Mouse (Mus musculus): ENCODE data around the gene Ccna2. TPM values are rescaled to one million over a fixed set of nuclear protein-coding genes. Genes with fewer than 3 reads are reported as not detected.
A peak's percentile ranks its signal among the peaks of the same experiment; 100 is the strongest.

The Ccna2 gene
- polyA plus RNA-seq, 1 experiment from 2014 or later, result 194 TPM

- WGBS, result 76% methylated on average over 4 of the region's 4 CpGs
- H3K27ac ChIP-seq (ENCODE audit: poor library complexity, severe bottlenecking), result no peak overlapping the region
- H3K9me3 ChIP-seq (replicated peaks), result no peaks in the 10 kb centered on the region
- H3K4me3 ChIP-seq, result no peak overlapping the region
- H3K4me2 ChIP-seq, result no peak overlapping the region
- no peak for ATAC-seq (ENCODE audit: insufficient number of reproducible peaks, low FRiP score)
- no peak overlapping the region for H3K9ac ChIP-seq
- H3K36me3 ChIP-seq, result peaks cover 79% of the 10 kb centered on the region
- no peaks in the 10 kb centered on the region for H3K4me1 ChIP-seq (replicated peaks)
- no peaks in the 10 kb centered on the region for H3K27me3 ChIP-seq (replicated peaks)
Measured at GRCm38 (mm10) chr3:36559606-36560005, 12.3 kb downstream of the Ccna2 start.

GRCm38 (mm10) chr3:36557601-36558000 lies 14.3 kb downstream of the Ccna2 start:
- Histone ChIP-seq H3K4me3 (no peak overlapping the region), H3K4me1 (replicated peaks) (0 out of 2 replicates have a peak, but pooled peaks cover 3% of the 10 kb centered on the region), H3K9me3 (replicated peaks) (no peaks in the 10 kb centered on the region), H3K9ac (no peak overlapping the region), H3K4me2 (no peak overlapping the region), H3K36me3 (peaks cover 70% of the 10 kb centered on the region), H3K27ac (ENCODE audit: poor library complexity, severe bottlenecking) (no peak overlapping the region), H3K27me3 (replicated peaks) (no peaks in the 10 kb centered on the region)
- no peak for ATAC-seq (ENCODE audit: insufficient number of reproducible peaks, low FRiP score)
- 100% methylated on average over 1 of the region's 1 CpGs for WGBS

- 0 out of 2 replicates have a peak, but pooled peaks cover 7% of the 10 kb centered on the region for H3K4me1 ChIP-seq (replicated peaks)
- peak within 1 kb of the TSS; percentile 55 for H3K27ac ChIP-seq (ENCODE audit: poor library complexity, severe bottlenecking)
- whole genome bisulfite sequencing, result under 1% methylated on average over 39 of the region's 39 CpGs
- H3K9me3 ChIP-seq (replicated peaks), result no peaks in the 10 kb centered on the region
- H3K4me2 ChIP-seq, result peak within 1 kb of the TSS; percentile 88
- ATAC-seq (ENCODE audit: insufficient number of reproducible peaks, low FRiP score), result peak; percentile 93
- peaks cover 32% of the 10 kb centered on the region for H3K36me3 ChIP-seq
- no peaks in the 10 kb centered on the region for H3K27me3 ChIP-seq (replicated peaks)
- peak within 1 kb of the TSS; percentile 98 for H3K4me3 ChIP-seq
- H3K9ac ChIP-seq, result peak within 1 kb of the TSS; percentile 88
Measured at GRCm38 (mm10) chr3:36552406-36553047, 19.4 kb downstream of the Ccna2 start, which contains the start of gene Exosc9. Gene Exosc9, plus strand, starts transcription at chr3:36552606.

DNA sequence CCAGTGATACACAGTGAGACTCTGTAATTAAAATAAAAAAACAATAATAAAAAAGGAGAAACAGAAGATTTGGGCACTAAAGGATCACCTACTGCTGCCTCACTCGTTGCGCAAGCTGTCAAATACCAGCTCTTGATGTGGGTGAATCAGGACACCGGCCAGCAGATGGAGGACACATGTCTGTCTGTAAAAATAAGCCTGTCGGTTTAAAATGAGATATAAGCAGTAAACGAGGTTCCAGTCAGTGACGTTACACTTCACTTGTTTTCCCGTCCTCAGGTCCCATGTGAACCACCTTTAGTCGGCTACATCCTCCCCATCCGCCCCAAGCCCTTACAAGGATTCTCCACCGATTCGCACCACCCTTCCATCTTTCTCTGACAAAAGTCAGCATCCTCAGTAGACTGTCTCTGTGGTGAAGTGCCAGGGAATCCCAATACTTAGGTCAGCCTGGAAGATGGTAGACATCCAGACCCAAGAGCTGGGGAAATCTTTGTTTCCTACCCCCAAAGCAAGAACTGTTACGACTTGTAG lies 20.0 kb downstream of the Ccna2 start:
- Histone ChIP-seq H3K4me2 (peak overlapping the region; percentile 88), H3K27me3 (replicated peaks) (no peaks in the 10 kb centered on the region), H3K4me3 (peak overlapping the region; percentile 98), H3K9ac (peak overlapping the region; percentile 88), H3K9me3 (replicated peaks) (no peaks in the 10 kb centered on the region), H3K36me3 (peaks cover 26% of the 10 kb centered on the region), H3K27ac (ENCODE audit: poor library complexity, severe bottlenecking) (no peak overlapping the region), H3K4me1 (replicated peaks) (0 out of 2 replicates have a peak, but pooled peaks cover 7% of the 10 kb centered on the region)
- 25% methylated on average over 12 of the region's 12 CpGs for WGBS
- peak; percentile 63 for ATAC-seq (ENCODE audit: insufficient number of reproducible peaks, low FRiP score)

GRCm38 (mm10) chr3:36551343-36551742 lies 20.6 kb downstream of the Ccna2 start:
- 66% methylated on average over 9 of the region's 9 CpGs for WGBS
- peak overlapping the region; percentile 88 for H3K4me2 ChIP-seq
- no peaks in the 10 kb centered on the region for H3K9me3 ChIP-seq (replicated peaks)
- peaks cover 24% of the 10 kb centered on the region for H3K36me3 ChIP-seq
- H3K27ac ChIP-seq (ENCODE audit: poor library complexity, severe bottlenecking), result no peak overlapping the region
- no peaks in the 10 kb centered on the region for H3K27me3 ChIP-seq (replicated peaks)
- no peak for ATAC-seq (ENCODE audit: insufficient number of reproducible peaks, low FRiP score)
- no peak overlapping the region for H3K9ac ChIP-seq
- peak overlapping the region; percentile 98; the same call in 1 of the 2 replicates for H3K4me3 ChIP-seq
- 0 out of 2 replicates have a peak, but pooled peaks cover 7% of the 10 kb centered on the region for H3K4me1 ChIP-seq (replicated peaks)

GRCm38 (mm10) chr3:36544961-36545360 lies 27.0 kb downstream of the Ccna2 start:
- no peak for ATAC-seq (ENCODE audit: insufficient number of reproducible peaks, low FRiP score)
- 66% methylated on average over 3 of the region's 3 CpGs for WGBS
- H3K4me1 ChIP-seq (replicated peaks), result no peaks in the 10 kb centered on the region

GRCm38 (mm10) chr3:36541399-36541798 lies 30.6 kb downstream of the Ccna2 start:
- H3K4me3 ChIP-seq, result no peak overlapping the region
- H3K9ac ChIP-seq, result no peak overlapping the region
- H3K36me3 ChIP-seq, result no peaks in the 10 kb centered on the region
- WGBS, result 78% methylated on average over 2 of the region's 2 CpGs
- H3K27ac ChIP-seq (ENCODE audit: poor library complexity, severe bottlenecking), result no peak overlapping the region
- no peaks in the 10 kb centered on the region for H3K9me3 ChIP-seq (replicated peaks)
- H3K4me1 ChIP-seq (replicated peaks), result no peaks in the 10 kb centered on the region
- H3K27me3 ChIP-seq (replicated peaks), result no peaks in the 10 kb centered on the region
- no peak overlapping the region for H3K4me2 ChIP-seq
- no peak for ATAC-seq (ENCODE audit: insufficient number of reproducible peaks, low FRiP score)

More at GRCm38 (mm10) chr3:36544961-36545360, 27.0 kb downstream of the Ccna2 start:
- no peak overlapping the region for H3K4me3 ChIP-seq
- H3K36me3 ChIP-seq, result no peaks in the 10 kb centered on the region
- no peak overlapping the region for H3K27ac ChIP-seq (ENCODE audit: poor library complexity, severe bottlenecking)
- no peak overlapping the region for H3K9ac ChIP-seq
- H3K4me2 ChIP-seq, result no peak overlapping the region
- no peaks in the 10 kb centered on the region for H3K9me3 ChIP-seq (replicated peaks)
- no peaks in the 10 kb centered on the region for H3K27me3 ChIP-seq (replicated peaks)

- 55% methylated on average over 2 of the region's 2 CpGs for WGBS
- no peak overlapping the region for H3K9ac ChIP-seq
- H3K27ac ChIP-seq (ENCODE audit: poor library complexity, severe bottlenecking), result no peak overlapping the region
- no peaks in the 10 kb centered on the region for H3K27me3 ChIP-seq (replicated peaks)
- ATAC-seq (ENCODE audit: insufficient number of reproducible peaks, low FRiP score), result no peak
- H3K4me1 ChIP-seq (replicated peaks), result no peaks in the 10 kb centered on the region
- H3K4me3 ChIP-seq, result no peak overlapping the region
- H3K36me3 ChIP-seq, result no peaks in the 10 kb centered on the region
- no peaks in the 10 kb centered on the region for H3K9me3 ChIP-seq (replicated peaks)
- no peak overlapping the region for H3K4me2 ChIP-seq
Measured at GRCm38 (mm10) chr3:36540756-36541155, 31.2 kb downstream of the Ccna2 start.

- Histone ChIP-seq H3K9ac (no peak overlapping the region), H3K36me3 (no peaks in the 10 kb centered on the region), H3K27me3 (replicated peaks) (no peaks in the 10 kb centered on the region), H3K4me1 (replicated peaks) (0 out of 2 replicates have a peak, but pooled peaks cover 2% of the 10 kb centered on the region), H3K4me3 (no peak overlapping the region), H3K4me2 (no peak overlapping the region), H3K9me3 (replicated peaks) (no peaks in the 10 kb centered on the region), H3K27ac (ENCODE audit: poor library complexity, severe bottlenecking) (no peak overlapping the region)
- 70% methylated on average over 4 of the region's 4 CpGs for WGBS
- ATAC-seq (ENCODE audit: insufficient number of reproducible peaks, low FRiP score), result no peak
Measured at GRCm38 (mm10) chr3:36537701-36538470, 34.1 kb downstream of the Ccna2 start.

DNA sequence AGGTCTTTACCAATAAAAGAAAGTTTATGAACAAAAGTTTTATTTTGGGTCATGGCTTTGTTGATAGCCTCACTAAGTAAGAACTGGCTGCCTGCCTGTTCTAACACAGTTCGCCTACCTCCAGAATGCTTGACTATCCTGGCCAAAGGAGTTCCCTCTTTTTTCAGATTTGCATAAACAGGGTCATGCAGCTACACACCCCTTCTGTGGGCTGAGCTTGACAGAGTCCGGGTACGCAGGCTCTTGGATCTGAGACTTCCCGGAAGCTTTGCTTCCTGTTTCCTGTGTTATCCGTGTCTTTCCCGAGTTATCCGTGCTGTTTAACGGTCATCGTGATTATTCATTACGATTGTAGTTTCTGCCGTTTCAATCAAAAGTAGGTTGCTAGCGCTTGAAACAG lies 35.9 kb downstream of the Ccna2 start:
- peaks cover 9% of the 10 kb centered on the region; the same call in 1 of the 2 replicates for H3K4me1 ChIP-seq (replicated peaks)
- H3K27ac ChIP-seq (ENCODE audit: poor library complexity, severe bottlenecking), result no peak overlapping the region
- ATAC-seq (ENCODE audit: insufficient number of reproducible peaks, low FRiP score), result no peak
- no peaks in the 10 kb centered on the region for H3K36me3 ChIP-seq
- H3K9me3 ChIP-seq (replicated peaks), result no peaks in the 10 kb centered on the region
- H3K9ac ChIP-seq, result no peak overlapping the region
- H3K4me2 ChIP-seq, result no peak overlapping the region
- WGBS, result 79% methylated on average over 12 of the region's 12 CpGs
- no peak overlapping the region for H3K4me3 ChIP-seq
- H3K27me3 ChIP-seq (replicated peaks), result no peaks in the 10 kb centered on the region

DNA sequence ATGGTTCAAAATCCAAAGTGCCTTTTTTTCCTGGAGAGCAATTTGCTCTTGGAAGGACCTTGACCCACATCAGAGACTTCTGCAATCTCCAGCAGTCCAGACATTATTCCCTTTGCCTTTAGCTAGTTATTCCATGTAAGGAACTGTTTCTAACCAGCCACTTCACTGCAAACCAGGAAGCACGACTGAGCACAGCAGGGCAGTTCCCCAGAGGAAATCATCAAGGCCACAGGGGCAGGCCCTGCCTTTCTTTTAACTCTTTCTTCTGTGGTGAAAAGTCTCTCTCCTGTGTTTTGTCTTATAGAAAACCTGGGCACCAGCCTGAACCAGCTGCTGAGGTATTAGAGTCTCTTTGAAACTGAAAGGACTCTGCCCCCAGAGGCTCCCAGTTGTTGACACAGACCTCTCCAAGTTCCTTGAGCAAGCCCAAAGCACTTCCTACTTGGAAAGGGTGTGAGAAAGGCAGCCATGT lies 38.7 kb downstream of the Ccna2 start:
- Histone ChIP-seq H3K27ac (ENCODE audit: poor library complexity, severe bottlenecking) (no peak overlapping the region), H3K9me3 (replicated peaks) (no peaks in the 10 kb centered on the region; the same call in 1 of the 2 replicates), H3K4me1 (replicated peaks) (peaks cover 19% of the 10 kb centered on the region; the same call in 1 of the 2 replicates), H3K27me3 (replicated peaks) (no peaks in the 10 kb centered on the region), H3K36me3 (no peaks in the 10 kb centered on the region), H3K9ac (no peak overlapping the region), H3K4me3 (no peak overlapping the region), H3K4me2 (no peak overlapping the region)
- ATAC-seq (ENCODE audit: insufficient number of reproducible peaks, low FRiP score), result no peak
- 6% methylated on average over 1 of the region's 1 CpGs for WGBS
